Mouse (Mus musculus) erythroblast, embryonic 14.5 days (primary cell): Measurements from ENCODE around the gene Wdfy2. TPM values are rescaled to one million over a fixed set of nuclear protein-coding genes. Genes with fewer than 3 reads are reported as not detected.

Experiments used
- H3K27me3 ChIP-seq: 2 replicates; pipeline ENCODE4 v1.6.1; 2012; ENCODE audit warnings: inconsistent platforms; ENCODE audit not compliant: control insufficient read depth
- H3K36me3 ChIP-seq: 2 replicates; pipeline ENCODE4 v1.6.1; 2012; ENCODE audit warnings: mild to moderate bottlenecking, inconsistent platforms; ENCODE audit not compliant: control insufficient read depth
- H3K4me1 ChIP-seq: 2 replicates; pipeline ENCODE4 v1.6.1; 2012; ENCODE audit warnings: inconsistent platforms; ENCODE audit not compliant: control insufficient read depth
- H3K4me3 ChIP-seq: replicated peaks from 2 replicates; pipeline ENCODE3; 2012; ENCODE audit warnings: moderate library complexity, mild to moderate bottlenecking, inconsistent platforms
- H3K9me3 ChIP-seq: 2 replicates; pipeline ENCODE4 v1.6.1; 2012; ENCODE audit warnings: low read length, inconsistent platforms, mixed read lengths; ENCODE audit not compliant: control insufficient read depth
- GATA1 ChIP-seq: IDR thresholded peaks from 2 replicates; pipeline ENCODE4 v1.6.1; 2012; ENCODE audit warnings: low read length, inconsistent platforms, mixed read lengths
- TAL1 ChIP-seq: IDR thresholded peaks from 3 replicates; pipeline ENCODE4 v1.6.1; 2012; ENCODE audit warnings: low read length, inconsistent platforms, mixed read lengths
- polyA plus RNA-seq: library from polyadenylated mRNA; stranded (reverse); fragments of >175 nt; gene quantifications from 2 replicates; pipeline ENCODE4 v1.2.3, GENCODE M21; 2012

The Wdfy2 gene
- polyA plus RNA-seq, 1 experiment: under 0.01 TPM

GRCm38 (mm10) chr14:62975046-62975445, 137.6 kb downstream of the Wdfy2 start:
- H3K27me3 ChIP-seq: no peaks in the 10 kb centered on the region
- TF ChIP-seq TAL1: no peak
- no peak for TF ChIP-seq GATA1
- no peaks in the 10 kb centered on the region for H3K36me3 ChIP-seq
- H3K9me3 ChIP-seq: no peaks in the 10 kb centered on the region
- H3K4me1 ChIP-seq: no peaks in the 10 kb centered on the region
- H3K4me3 ChIP-seq: no peak overlapping the region

GRCm38 (mm10) chr14:62979815-62980214, 142.3 kb downstream of the Wdfy2 start:
- no peaks in the 10 kb centered on the region for H3K9me3 ChIP-seq
- H3K36me3 ChIP-seq: no peaks in the 10 kb centered on the region
- no peaks in the 10 kb centered on the region for H3K27me3 ChIP-seq
- no peak overlapping the region for H3K4me3 ChIP-seq
- TF ChIP-seq TAL1: no peak
- TF ChIP-seq GATA1: no peak
- no peaks in the 10 kb centered on the region for H3K4me1 ChIP-seq

- TF ChIP-seq GATA1 (no peak), TAL1 (no peak)
- Histone ChIP-seq H3K4me3 (no peak within 1 kb of the TSS), H3K4me1 (no peaks in the 10 kb centered on the region), H3K36me3 (no peaks in the 10 kb centered on the region), H3K27me3 (no peaks in the 10 kb centered on the region), H3K9me3 (no peaks in the 10 kb centered on the region)
These were observed 146.9 kb downstream of the Wdfy2 start, which contains the start of gene Defb48 for GRCm38 (mm10) chr14:62984410-62984809. TSS of gene Defb48 (minus strand) at chr14:62984510.

GRCm38 (mm10) chr14:62991271-62991670, 153.8 kb downstream of the Wdfy2 start:
- no peaks in the 10 kb centered on the region for H3K4me1 ChIP-seq
- peaks cover 2% of the 10 kb centered on the region; the same call in 1 of the 2 replicates for H3K27me3 ChIP-seq
- H3K36me3 ChIP-seq: no peaks in the 10 kb centered on the region
- no peak for TF ChIP-seq GATA1
- no peak for TF ChIP-seq TAL1
- no peaks in the 10 kb centered on the region for H3K9me3 ChIP-seq
- H3K4me3 ChIP-seq: no peak overlapping the region

- Histone ChIP-seq H3K4me1 (no peaks in the 10 kb centered on the region), H3K36me3 (no peaks in the 10 kb centered on the region), H3K4me3 (no peak overlapping the region), H3K27me3 (peaks cover 2% of the 10 kb centered on the region; the same call in 1 of the 2 replicates), H3K9me3 (no peaks in the 10 kb centered on the region)
- TF ChIP-seq TAL1: no peak
- TF ChIP-seq GATA1: no peak
These were observed 154.5 kb downstream of the Wdfy2 start for GRCm38 (mm10) chr14:62991849-62992510.

GRCm38 (mm10) chr14:62997777-62998176, 160.3 kb downstream of the Wdfy2 start, which contains the start of gene Defb47:
TSS of gene Defb47 (plus strand) at chr14:62998077.
- H3K9me3 ChIP-seq: no peaks in the 10 kb centered on the region
- no peak for TF ChIP-seq TAL1
- TF ChIP-seq GATA1: no peak
- no peaks in the 10 kb centered on the region for H3K36me3 ChIP-seq
- no peaks in the 10 kb centered on the region for H3K4me1 ChIP-seq
- H3K4me3 ChIP-seq: no peak within 1 kb of the TSS
- H3K27me3 ChIP-seq: no peaks in the 10 kb centered on the region

- TF ChIP-seq GATA1: no peak
- no peak for TF ChIP-seq TAL1
These were observed 161.5 kb downstream of the Wdfy2 start for GRCm38 (mm10) chr14:62998977-62999376.

GRCm38 (mm10) chr14:63002588-63002987, 165.1 kb downstream of the Wdfy2 start:
- Histone ChIP-seq H3K27me3 (no peaks in the 10 kb centered on the region), H3K4me1 (no peaks in the 10 kb centered on the region), H3K9me3 (no peaks in the 10 kb centered on the region), H3K4me3 (no peak overlapping the region), H3K36me3 (no peaks in the 10 kb centered on the region)
- TF ChIP-seq GATA1: no peak
- no peak for TF ChIP-seq TAL1

More at GRCm38 (mm10) chr14:62998977-62999376, 161.5 kb downstream of the Wdfy2 start:
- Histone ChIP-seq H3K4me1 (no peaks in the 10 kb centered on the region), H3K36me3 (no peaks in the 10 kb centered on the region), H3K27me3 (no peaks in the 10 kb centered on the region), H3K4me3 (no peak overlapping the region), H3K9me3 (no peaks in the 10 kb centered on the region)

Other genes with a start within 250 kb of the Wdfy2 start
- not detected in 2 replicates for gene Serpine3, start 174.0 kb upstream of the Wdfy2 start, polyA plus RNA-seq
- gene Ints6, start 76.5 kb upstream of the Wdfy2 start, polyA plus RNA-seq: 0.96 and 0.97 TPM in 2 replicates
- not detected in 2 replicates for gene Defb48, start 146.8 kb downstream of the Wdfy2 start, polyA plus RNA-seq
- gene Defb47, start 160.4 kb downstream of the Wdfy2 start, polyA plus RNA-seq: not detected in 2 replicates
- not detected in 2 replicates for gene Defb43, start 174.1 kb downstream of the Wdfy2 start, polyA plus RNA-seq
- gene Defb42, start 209.3 kb downstream of the Wdfy2 start, polyA plus RNA-seq: not detected in 2 replicates
- gene Defb30, start 212.3 kb downstream of the Wdfy2 start, polyA plus RNA-seq: not detected in 2 replicates